Comparison of ENCODE assay signal across 9 mouse cellular contexts in genomic region chr11:4440978-4441377, GRCm38 (mm10). TPM values are rescaled to one million over a fixed set of nuclear protein-coding genes. Genes with fewer than 3 reads are reported as not detected.
DNase-seq lines count a peak whose midpoint lies in the region; ATAC-seq and TF ChIP-seq lines count a peak whose summit lies in the region.
"Had no signal": no experiment of that assay in that cellular context is flagged by ENCODE, and none has a peak within 500 bp of the region (broad histone marks: within the 10 kb centered on the region; RNA-seq: fewer than 3 reads in every experiment).

Hormad2 (minus strand) TSS chr11:4441105.

- no peak for ATAC-seq in heart, embryonic 13.5 days (ENCODE audit: extremely low read depth, insufficient number of reproducible peaks, low FRiP score, low TSS enrichment)
- no peak for ATAC-seq in monocyte, adult 5-6 weeks (replicated peaks; ENCODE audit: insufficient number of reproducible peaks, low FRiP score, low TSS enrichment, poor library complexity, severe bottlenecking)

- no peaks in the 10 kb centered on the region for H3K27me3 ChIP-seq in heart, embryonic 13.5 days (replicated peaks)
- no peaks in the 10 kb centered on the region for H3K27me3 ChIP-seq in heart, adult 2 months (ENCODE audit: control insufficient read depth, insufficient read depth, low read length)

- no peak within 1 kb of the TSS for H3K27ac ChIP-seq in heart, embryonic 13.5 days (replicated peaks)
- no peak within 1 kb of the TSS for H3K27ac ChIP-seq in heart, adult 2 months

- no peak within 1 kb of the TSS for H3K4me3 ChIP-seq in heart, embryonic 13.5 days
- H3K4me3 ChIP-seq in heart, adult 2 months: no peak within 1 kb of the TSS

- peak within 1 kb of the TSS; percentile 47 for H3K4me2 ChIP-seq in heart, embryonic 13.5 days

- H3K79me2 ChIP-seq in heart, adult 2 months (replicated peaks; ENCODE audit: control insufficient read depth, insufficient read depth, low read length): no peaks in the 10 kb centered on the region

- no peaks in the 10 kb centered on the region for H3K36me3 ChIP-seq in heart, embryonic 13.5 days
- no peaks in the 10 kb centered on the region for H3K36me3 ChIP-seq in heart, adult 2 months (ENCODE audit: control insufficient read depth, insufficient read depth, low read length)

- DNase-seq in heart, adult 2 months: no peak
- peak; percentile 28 for DNase-seq in T-cell, adult 2 months (ENCODE audit: low spot score)
- peak; percentile 27 for DNase-seq in kidney, postnatal 10 days
- DNase-seq in mesoderm, embryonic 11.5 days (ENCODE audit: low read depth, low spot score): peak; percentile 5
- DNase-seq in cerebellum, adult 18-20 months: no peak
- no peak for DNase-seq in urinary bladder, postnatal 36 days (ENCODE audit: low spot score in 2 of 2)

- no peak for TF ChIP-seq EP300 in heart, adult 2 months (IDR thresholded peaks at IDR 0.05; ENCODE audit: insufficient read depth, low read depth, low read length)

- H3K9ac ChIP-seq in heart, embryonic 13.5 days: no peak within 1 kb of the TSS
- no peak within 1 kb of the TSS for H3K9ac ChIP-seq in heart, adult 2 months (ENCODE audit: low read depth, low read length)

- intact Hi-C loops in heart, adult 2 months (cut with DNase I): no loop called here

- no peaks in the 10 kb centered on the region for H3K9me3 ChIP-seq in heart, embryonic 13.5 days

- WGBS in heart, embryonic 13.5 days: 34% methylated on average over 19 of the region's 19 CpGs
- WGBS in heart, adult 2 months: 45% methylated on average over 19 of the region's 19 CpGs

- H3K4me1 ChIP-seq in heart, embryonic 13.5 days: peaks cover 5% of the 10 kb centered on the region; the same call in 1 of the 2 replicates
- no peaks in the 10 kb centered on the region for H3K4me1 ChIP-seq in heart, adult 2 months (ENCODE audit: control insufficient read depth, insufficient read depth, low read length)

- TF ChIP-seq CTCF in heart, adult 2 months (IDR thresholded peaks at IDR 0.05): no peak

- no peak for TF ChIP-seq POLR2A in heart, adult 2 months (IDR thresholded peaks at IDR 0.05; ENCODE audit: insufficient read depth, low read depth, low read length)

RNA-seq across cellular contexts. Expression of gene Hormad2, which starts in this region (rescaled TPM):
- 0.15 and 0.44 TPM in 2 replicates for polyA plus RNA-seq in heart, embryonic 13.5 days (2015; fragmentation: Nextera tagmentation; extraction: Ambion mirVana)
- total RNA-seq in heart, adult 2 months (2021): under 1 TPM in 1 of 2 experiments, not detected in 1; 0.18 TPM
- polyA plus RNA-seq in heart, adult 2 months (2012; rRNA removed): not detected in 2 replicates
- not detected in 3 replicates for total RNA-seq in monocyte, adult 5-6 weeks (2017)
- polyA plus RNA-seq: neural tube, embryonic 14.5 days had no signal

Comparison
In these comparisons a context has a peak if more than half of its experiments do, and no peak if none do; other contexts are left out.
1. DNase-seq: peak in T-cell, adult 2 months (single experiment), kidney, postnatal 10 days (single experiment) and mesoderm, embryonic 11.5 days (single experiment); none in heart, adult 2 months (0 of 2), cerebellum, adult 18-20 months (0 of 2) and urinary bladder, postnatal 36 days (0 of 2).